Mouse (Mus musculus) activated CD4-positive, CD25-positive, alpha-beta regulatory T cell, adult 4 months (primary cell): Measurements from ENCODE around the gene Chst8. TPM values are rescaled to one million over a fixed set of nuclear protein-coding genes. Genes with fewer than 3 reads are reported as not detected.

Experiments used
- ATAC-seq: one replicate; pipeline ENCODE4 v1.8.0; 2017
- polyA plus RNA-seq, 2 experiments: library from polyadenylated mRNA; unstranded; fragments of 100-300 nt; shearing (Covaris generic); gene quantifications; one replicate each; pipeline ENCODE4 v1.2.1; 2017

Chst8 gene
- polyA plus RNA-seq = not detected

GRCm38 (mm10) chr7:34812531-34813111 lies at the start of gene Chst8:
Gene Chst8, minus strand, starts transcription at chr7:34812711.
- no peak for ATAC-seq

GRCm38 (mm10) chr7:34858291-34858690 lies 45.8 kb upstream of the Chst8 start:
- ATAC-seq = no peak

DNA sequence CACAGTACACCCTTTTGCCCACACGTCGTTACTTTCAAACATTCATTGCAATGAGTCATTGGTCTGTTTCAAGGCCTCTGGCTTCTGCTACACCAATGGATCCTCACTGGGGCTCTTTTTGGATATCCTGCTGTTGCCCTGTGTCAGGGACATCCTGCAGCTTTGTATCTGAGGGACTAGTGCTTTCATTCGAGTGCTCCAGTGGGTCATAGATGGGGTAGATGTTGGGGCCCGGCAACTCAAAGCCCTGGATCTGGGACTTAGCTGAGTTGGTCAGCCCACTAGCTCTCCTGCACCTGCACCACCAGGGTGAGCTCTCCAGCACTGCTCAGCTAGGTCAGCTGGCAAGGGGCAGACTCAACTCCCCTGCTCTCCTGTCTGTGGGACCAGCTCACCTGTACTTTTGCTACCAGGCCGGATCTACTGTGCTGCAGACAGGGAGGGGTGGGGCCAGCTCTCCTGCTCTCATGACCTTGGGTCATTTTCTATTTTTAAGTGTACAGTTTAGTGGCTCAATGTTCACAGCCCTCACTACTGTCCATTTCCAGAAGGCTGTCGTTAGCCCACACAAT lies 42.4 kb upstream of the Chst8 start:
- ATAC-seq = no peak

- ATAC-seq = no peak
Measured at GRCm38 (mm10) chr7:34853393-34853792, 40.9 kb upstream of the Chst8 start.

- ATAC-seq = no peak
Measured at GRCm38 (mm10) chr7:34849660-34850059, 37.1 kb upstream of the Chst8 start.

DNA sequence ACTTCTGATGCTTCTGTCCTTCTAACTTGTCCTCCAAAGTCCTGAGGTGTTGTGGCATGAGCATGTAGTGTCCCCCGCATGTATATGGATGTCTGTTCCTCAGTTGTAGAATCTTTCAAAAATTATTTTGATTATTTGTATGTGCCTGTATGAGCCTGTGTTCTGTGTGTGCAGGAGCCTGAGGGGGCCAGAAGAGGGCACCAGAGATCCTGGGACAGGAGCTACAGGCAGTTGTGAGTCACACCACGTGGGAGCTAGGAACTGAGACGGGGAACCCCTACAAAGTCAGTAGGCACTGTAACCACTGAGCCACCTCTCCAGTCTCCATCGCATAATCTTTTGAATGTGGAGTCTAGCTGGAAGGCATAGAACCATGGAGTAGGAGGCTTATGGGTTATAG lies 36.3 kb upstream of the Chst8 start:
- no peak for ATAC-seq

- no peak for ATAC-seq
Measured at GRCm38 (mm10) chr7:34847900-34848299, 35.4 kb upstream of the Chst8 start.

GRCm38 (mm10) chr7:34847410-34847809 lies 34.9 kb upstream of the Chst8 start:
- no peak for ATAC-seq

DNA sequence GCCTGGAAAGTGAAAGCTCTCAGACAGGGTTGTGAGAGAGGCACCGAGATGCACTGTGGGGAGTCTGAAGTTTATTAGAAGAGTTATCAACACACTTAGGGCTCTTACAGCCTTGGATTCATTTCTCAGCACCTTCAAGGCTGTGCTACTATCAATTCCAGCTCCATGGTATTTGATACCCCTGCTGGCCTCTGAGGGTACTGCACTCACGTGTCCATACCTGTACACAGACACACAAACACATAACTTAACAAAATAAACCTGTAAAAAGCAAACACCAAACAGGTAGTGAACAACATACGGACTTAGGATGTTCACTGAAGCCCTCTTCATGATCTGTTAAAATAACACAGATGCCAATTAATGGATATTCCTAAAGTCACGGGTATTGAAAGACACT lies 26.2 kb upstream of the Chst8 start:
- ATAC-seq = no peak

DNA sequence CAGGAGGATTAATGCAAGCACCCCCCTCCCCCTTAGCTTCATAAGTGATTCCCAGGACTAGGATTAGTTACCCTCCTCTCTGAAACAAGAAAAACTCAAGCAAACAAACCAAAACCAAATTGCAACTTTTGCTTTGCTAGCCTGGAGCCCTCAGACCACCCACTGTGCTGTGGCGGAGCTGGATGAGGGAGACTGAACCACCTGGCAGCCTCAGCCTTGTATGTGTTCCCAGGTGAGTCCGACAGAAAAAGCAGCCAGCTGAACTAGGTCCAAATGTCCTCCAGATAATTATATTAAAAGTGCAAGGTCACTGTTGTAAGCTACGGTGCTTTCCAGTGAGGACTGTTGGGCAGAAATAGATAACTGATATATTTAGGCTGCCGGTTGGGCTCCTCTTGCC lies 25.7 kb upstream of the Chst8 start:
- no peak for ATAC-seq

GRCm38 (mm10) chr7:34826255-34826909 lies 13.9 kb upstream of the Chst8 start:
- no peak for ATAC-seq

DNA sequence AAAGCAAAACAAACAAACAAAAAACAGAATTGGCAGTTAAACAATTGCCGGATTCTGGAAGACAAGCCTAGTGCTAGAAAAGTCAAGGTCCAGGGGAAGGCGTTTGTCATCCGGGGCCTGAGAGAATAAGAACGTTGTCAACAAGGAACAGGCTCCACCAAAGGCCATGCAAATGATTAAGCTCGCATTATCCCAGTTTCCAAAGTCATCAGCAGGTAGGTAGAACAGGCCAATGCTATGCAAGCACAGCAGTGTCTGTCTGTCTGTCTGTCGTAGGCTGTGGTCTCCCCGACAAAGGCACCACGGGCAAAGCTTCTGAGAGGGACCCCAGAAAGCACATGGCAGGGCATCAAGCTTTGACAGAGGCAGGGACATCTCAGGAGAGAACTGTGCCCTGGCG lies 9.1 kb upstream of the Chst8 start:
- ATAC-seq = no peak

DNA sequence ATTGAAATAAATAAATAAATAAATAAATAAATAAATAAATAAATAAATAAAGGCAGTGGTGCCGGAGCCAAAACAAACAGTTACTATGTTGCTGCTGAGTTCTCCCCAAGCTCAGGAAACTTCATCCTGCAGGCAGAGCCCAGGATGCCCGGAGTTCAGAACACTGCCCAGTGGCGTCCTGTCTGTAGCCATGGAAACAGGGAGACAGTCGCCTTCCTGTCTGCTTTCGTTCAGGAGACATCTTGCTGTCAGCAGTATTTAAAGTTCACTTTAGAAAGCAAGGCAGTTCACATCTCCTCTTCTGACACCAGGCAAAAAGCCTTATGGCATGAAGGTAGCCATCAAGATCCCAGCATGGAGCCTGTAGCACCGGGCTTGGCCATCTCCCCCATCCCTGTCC lies 8.0 kb upstream of the Chst8 start:
- no peak for ATAC-seq

GRCm38 (mm10) chr7:34819796-34820195 lies 7.3 kb upstream of the Chst8 start:
- ATAC-seq = no peak

DNA sequence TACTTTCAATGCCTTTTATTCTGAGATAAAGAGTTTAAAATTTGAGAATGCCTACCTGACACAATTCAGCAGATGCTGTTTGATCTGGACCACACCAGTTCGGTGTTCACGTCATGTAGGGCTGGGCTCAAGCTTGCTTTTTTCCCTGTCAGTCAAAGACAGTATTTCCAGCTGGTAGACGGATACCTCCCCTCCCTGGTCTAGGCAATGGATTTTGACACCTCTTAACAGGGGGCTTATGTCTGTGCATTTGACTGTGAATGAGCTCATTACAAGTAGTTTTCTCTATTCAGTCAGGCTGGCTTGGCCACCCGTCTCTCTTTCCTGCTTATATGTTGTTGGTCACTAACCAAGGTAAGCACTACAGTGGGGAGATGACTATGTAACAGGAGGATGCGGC lies 6.1 kb upstream of the Chst8 start:
- ATAC-seq = no peak

DNA sequence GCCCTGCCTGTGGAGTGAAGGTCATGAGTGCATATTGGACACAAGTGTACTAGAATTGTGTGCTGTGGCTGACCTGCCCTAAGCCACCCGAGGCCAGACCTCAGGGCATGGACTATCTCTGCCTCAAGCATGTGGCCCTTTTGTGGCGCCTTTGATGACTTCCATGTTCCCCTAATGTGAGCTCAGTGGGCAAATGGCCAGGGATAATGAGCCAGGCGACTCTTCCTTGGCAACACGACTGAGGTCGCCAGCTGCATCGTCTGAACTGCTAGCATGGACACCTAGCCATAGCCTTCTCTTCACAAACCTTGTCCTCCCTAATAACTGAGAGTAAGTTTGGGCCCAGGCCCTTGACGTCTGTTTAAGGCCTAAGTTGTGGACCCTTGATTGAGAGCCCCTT lies 4.5 kb upstream of the Chst8 start:
- ATAC-seq = no peak

GRCm38 (mm10) chr7:34814801-34815200 lies 2.3 kb upstream of the Chst8 start:
- ATAC-seq = no peak

GRCm38 (mm10) chr7:34811531-34812526 lies 682 bp downstream of the Chst8 start:
- ATAC-seq = no peak

DNA sequence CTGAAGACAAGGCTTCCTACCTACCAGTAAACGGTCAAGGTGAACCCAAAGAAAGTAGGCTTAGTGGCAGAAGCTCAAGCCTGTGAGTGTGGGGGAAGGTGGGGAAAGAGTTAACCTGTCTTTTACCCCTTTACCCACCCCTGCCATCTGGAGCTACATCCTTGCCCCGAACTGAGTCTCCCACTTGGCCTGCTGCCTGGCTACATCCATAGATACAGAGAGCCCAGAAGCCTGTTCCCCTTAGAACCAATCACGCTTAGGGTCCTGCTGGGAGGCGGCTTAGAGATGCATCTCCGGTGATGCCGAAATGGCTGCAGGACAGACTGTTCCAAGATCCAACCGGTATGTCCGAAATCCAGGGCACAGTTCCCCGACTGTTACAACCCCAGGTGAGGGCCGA lies 1.5 kb downstream of the Chst8 start:
- no peak for ATAC-seq

- no peak for ATAC-seq
Measured at GRCm38 (mm10) chr7:34806307-34806706, 6.2 kb downstream of the Chst8 start.

DNA sequence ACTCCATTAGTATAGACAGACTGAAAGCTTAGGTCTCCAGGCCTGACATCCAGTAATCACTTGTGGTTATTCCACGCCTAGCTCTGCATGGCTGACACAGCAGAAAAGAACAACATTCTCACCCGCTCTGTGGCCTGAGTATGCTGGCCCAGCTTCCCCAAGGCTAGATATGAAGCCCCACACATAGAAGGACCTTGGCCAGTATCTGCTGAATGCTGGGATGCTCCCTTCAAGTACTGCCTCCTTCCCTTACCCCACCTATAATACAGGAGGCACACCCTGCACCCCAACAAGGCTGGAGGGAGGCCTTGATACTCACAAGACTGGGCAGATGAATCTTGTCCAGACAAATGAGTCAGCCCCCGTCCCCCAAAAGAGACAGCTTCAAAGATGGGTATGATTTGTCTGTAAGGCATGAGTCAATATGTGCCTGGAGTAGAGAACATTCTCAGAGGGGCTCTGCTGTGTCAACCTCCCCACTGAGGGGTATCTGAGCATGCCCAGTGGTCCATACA lies 6.8 kb downstream of the Chst8 start:
- ATAC-seq = no peak

GRCm38 (mm10) chr7:34805042-34805441 lies 7.5 kb downstream of the Chst8 start:
- no peak for ATAC-seq

- ATAC-seq = no peak
Measured at GRCm38 (mm10) chr7:34799950-34800511, 12.5 kb downstream of the Chst8 start.
